Mouse (Mus musculus) myocyte (in vitro differentiated cells): ENCODE data around the gene Gm10974.

ENCODE experiments used
- CEBPB ChIP-seq: IDR thresholded peaks from 2 replicates; pipeline ENCODE4 v1.6.1; 2011; ENCODE audit warnings: mild to moderate bottlenecking, moderate library complexity; ENCODE audit not compliant: poor library complexity, insufficient read depth, severe bottlenecking
- E2F4 ChIP-seq: IDR thresholded peaks from one replicate; pipeline ENCODE4 v1.6.1; 2011; ENCODE audit warnings: mild to moderate bottlenecking, control low read depth, moderate library complexity; ENCODE audit not compliant: insufficient read depth
- MAX ChIP-seq: IDR thresholded peaks from one replicate; pipeline ENCODE4 v1.6.1; 2011; ENCODE audit warnings: low read depth, mild to moderate bottlenecking, control low read depth
- MYOD1 ChIP-seq, 3 experiments: IDR thresholded peaks; one replicate each; pipeline ENCODE4 v1.6.1; 2011; ENCODE audit warnings: control low read depth in 2 of 3, low read depth in 2 of 3, mild to moderate bottlenecking in 2 of 3, moderate library complexity in 1 of 3; ENCODE audit not compliant: insufficient read length in 2 of 3, control insufficient read depth in 1 of 3
- MYOG ChIP-seq, 3 experiments: IDR thresholded peaks; one replicate each; pipeline ENCODE4 v1.6.1; 2011; ENCODE audit warnings: control low read depth in 2 of 3, low read depth in 2 of 3, mild to moderate bottlenecking in 2 of 3; ENCODE audit not compliant: insufficient read length in 2 of 3, control insufficient read depth in 1 of 3, insufficient read depth in 1 of 3
- POLR2A ChIP-seq: IDR thresholded peaks from one replicate; pipeline ENCODE4 v1.6.1; 2011; ENCODE audit warnings: low read depth, mild to moderate bottlenecking, control low read depth, moderate library complexity; ENCODE audit not compliant: insufficient read length
- POLR2AphosphoS2 ChIP-seq: IDR thresholded peaks from one replicate; pipeline ENCODE4 v1.6.1; 2011; ENCODE audit warnings: low read depth, control low read depth; ENCODE audit not compliant: insufficient read length
- REST ChIP-seq: IDR thresholded peaks from one replicate; pipeline ENCODE4 v1.6.1; 2011; ENCODE audit warnings: mild to moderate bottlenecking, control low read depth, moderate library complexity; ENCODE audit not compliant: insufficient read depth, insufficient read length
- SRF ChIP-seq: IDR thresholded peaks from one replicate; pipeline ENCODE4 v1.6.1; 2011; ENCODE audit warnings: low read depth; ENCODE audit not compliant: control insufficient read depth, insufficient read length
- TCF12 ChIP-seq: IDR thresholded peaks from one replicate; pipeline ENCODE4 v1.6.1; 2011; ENCODE audit warnings: mild to moderate bottlenecking, control low read depth; ENCODE audit not compliant: poor library complexity, insufficient read depth, severe bottlenecking
- USF1 ChIP-seq: IDR thresholded peaks from one replicate; pipeline ENCODE4 v1.6.1; 2011; ENCODE audit warnings: low read depth, mild to moderate bottlenecking, control low read depth, moderate library complexity

GRCm38 (mm10) chr7:66385826-66386225 lies 20.1 kb downstream of the Gm10974 start:
- TF ChIP-seq USF1: no peak
- no peak for TF ChIP-seq CEBPB
- no peak for TF ChIP-seq SRF
- TF ChIP-seq REST: no peak
- no peak for TF ChIP-seq E2F4
- TF ChIP-seq POLR2A: no peak
- no peak for TF ChIP-seq MYOG (IDR thresholded peaks at IDR 0.05; ENCODE audit: control insufficient read depth in 1 of 3, insufficient read depth in 1 of 3, insufficient read length in 2 of 3, low read depth in 2 of 3)
- no peak for TF ChIP-seq TCF12
- TF ChIP-seq MYOD1 (IDR thresholded peaks at IDR 0.05; ENCODE audit: control insufficient read depth in 1 of 3, insufficient read length in 2 of 3, low read depth in 2 of 3): peak in 1 of 3 experiments; percentile 26
- TF ChIP-seq POLR2AphosphoS2: no peak
- TF ChIP-seq MAX: no peak
